Mouse (Mus musculus): ENCODE measurements around the gene Fbxl16. TPM values are rescaled to one million over a fixed set of nuclear protein-coding genes. Genes with fewer than 3 reads are reported as not detected.

The Fbxl16 gene
- polyA plus RNA-seq, 1 experiment from 2014 or later = 2.2 TPM

- no peak overlapping the region; the same call in 1 of the 2 replicates for H3K4me3 ChIP-seq (ENCODE audit: low read length)
- no peak for ATAC-seq
- H3K4me1 ChIP-seq (ENCODE audit: control insufficient read depth, insufficient read depth, low read length) = peaks cover 34% of the 10 kb centered on the region
- no peaks in the 10 kb centered on the region for H3K9me3 ChIP-seq (ENCODE audit: control insufficient read depth, low read length)
- H3K4me2 ChIP-seq (ENCODE audit: low read depth, low read length) = no peak overlapping the region
- no peaks in the 10 kb centered on the region for H3K27me3 ChIP-seq (replicated peaks; ENCODE audit: control insufficient read depth, insufficient read depth, low read length)
- 76% methylated on average over 11 of the region's 11 CpGs for WGBS
- no peak overlapping the region for H3K27ac ChIP-seq (ENCODE audit: low read length)
- H3K36me3 ChIP-seq (ENCODE audit: control insufficient read depth, insufficient read depth, low read length) = no peaks in the 10 kb centered on the region
- peak overlapping the region; percentile 36; the same call in 1 of the 2 replicates for H3K9ac ChIP-seq (ENCODE audit: low read depth, low read length)
Observed at GRCm38 (mm10) chr17:25865288-25865687, 56.4 kb downstream of the Fbxl16 start.

GRCm38 (mm10) chr17:25866172-25866571 is 57.3 kb downstream of the Fbxl16 start:
- no peak overlapping the region for H3K4me2 ChIP-seq (ENCODE audit: low read depth, low read length)
- H3K4me1 ChIP-seq (ENCODE audit: control insufficient read depth, insufficient read depth, low read length) = peaks cover 26% of the 10 kb centered on the region
- WGBS = 84% methylated on average over 3 of the region's 3 CpGs
- no peaks in the 10 kb centered on the region for H3K36me3 ChIP-seq (ENCODE audit: control insufficient read depth, insufficient read depth, low read length)
- 0 out of 2 replicates have a peak overlapping the region, but pooled peaks have one; percentile 2 for H3K9ac ChIP-seq (ENCODE audit: low read depth, low read length)
- no peak overlapping the region for H3K4me3 ChIP-seq (ENCODE audit: low read length)
- H3K27me3 ChIP-seq (replicated peaks; ENCODE audit: control insufficient read depth, insufficient read depth, low read length) = no peaks in the 10 kb centered on the region
- ATAC-seq = no peak
- no peaks in the 10 kb centered on the region for H3K9me3 ChIP-seq (ENCODE audit: control insufficient read depth, low read length)
- no peak overlapping the region for H3K27ac ChIP-seq (ENCODE audit: low read length)

- Histone ChIP-seq H3K4me1 (ENCODE audit: control insufficient read depth, insufficient read depth, low read length) (peaks cover 18% of the 10 kb centered on the region), H3K4me2 (ENCODE audit: low read depth, low read length) (peak overlapping the region; percentile 95), H3K4me3 (ENCODE audit: low read length) (peak overlapping the region; percentile 93), H3K9me3 (ENCODE audit: control insufficient read depth, low read length) (no peaks in the 10 kb centered on the region), H3K27ac (ENCODE audit: low read length) (peak overlapping the region; percentile 89), H3K27me3 (replicated peaks; ENCODE audit: control insufficient read depth, insufficient read depth, low read length) (no peaks in the 10 kb centered on the region), H3K36me3 (ENCODE audit: control insufficient read depth, insufficient read depth, low read length) (no peaks in the 10 kb centered on the region), H3K9ac (ENCODE audit: low read depth, low read length) (peak overlapping the region; percentile 82)
- ATAC-seq = peak; percentile 33; the same call in 1 of the 2 replicates
- 15% methylated on average over 7 of the region's 7 CpGs for WGBS
Observed at GRCm38 (mm10) chr17:25867509-25867835, 58.6 kb downstream of the Fbxl16 start.

GRCm38 (mm10) chr17:25867836-25868600 is 59.1 kb downstream of the Fbxl16 start:
- Histone ChIP-seq H3K27me3 (replicated peaks; ENCODE audit: control insufficient read depth, insufficient read depth, low read length) (no peaks in the 10 kb centered on the region), H3K9me3 (ENCODE audit: control insufficient read depth, low read length) (no peaks in the 10 kb centered on the region), H3K9ac (ENCODE audit: low read depth, low read length) (peak overlapping the region; percentile 82), H3K4me2 (ENCODE audit: low read depth, low read length) (peak overlapping the region; percentile 95), H3K4me3 (ENCODE audit: low read length) (peak overlapping the region; percentile 93), H3K4me1 (ENCODE audit: control insufficient read depth, insufficient read depth, low read length) (peaks cover 16% of the 10 kb centered on the region), H3K27ac (ENCODE audit: low read length) (peak overlapping the region; percentile 89), H3K36me3 (ENCODE audit: control insufficient read depth, insufficient read depth, low read length) (no peaks in the 10 kb centered on the region)
- ATAC-seq = peak; percentile 43
- WGBS = 1% methylated on average over 42 of the region's 42 CpGs

GRCm38 (mm10) chr17:25868601-25869191 is 59.8 kb downstream of the Fbxl16 start, which contains the start of gene Mcrip2:
Mcrip2 (minus strand) TSS chr17:25868764.
- H3K9ac ChIP-seq (ENCODE audit: low read depth, low read length) = peak within 1 kb of the TSS; percentile 82
- peaks cover 16% of the 10 kb centered on the region for H3K4me1 ChIP-seq (ENCODE audit: control insufficient read depth, insufficient read depth, low read length)
- H3K27me3 ChIP-seq (replicated peaks; ENCODE audit: control insufficient read depth, insufficient read depth, low read length) = no peaks in the 10 kb centered on the region
- no peaks in the 10 kb centered on the region for H3K9me3 ChIP-seq (ENCODE audit: control insufficient read depth, low read length)
- peak; percentile 88 for ATAC-seq
- H3K4me2 ChIP-seq (ENCODE audit: low read depth, low read length) = peak within 1 kb of the TSS; percentile 95
- no peaks in the 10 kb centered on the region for H3K36me3 ChIP-seq (ENCODE audit: control insufficient read depth, insufficient read depth, low read length)
- peak within 1 kb of the TSS; percentile 93 for H3K4me3 ChIP-seq (ENCODE audit: low read length)
- peak within 1 kb of the TSS; percentile 89 for H3K27ac ChIP-seq (ENCODE audit: low read length)
- 1% methylated on average over 24 of the region's 24 CpGs for WGBS

- no peaks in the 10 kb centered on the region for H3K27me3 ChIP-seq (replicated peaks; ENCODE audit: control insufficient read depth, insufficient read depth, low read length)
- ATAC-seq = no peak
- H3K27ac ChIP-seq (ENCODE audit: low read length) = no peak overlapping the region
- no peak overlapping the region for H3K4me2 ChIP-seq (ENCODE audit: low read depth, low read length)
- H3K36me3 ChIP-seq (ENCODE audit: control insufficient read depth, insufficient read depth, low read length) = no peaks in the 10 kb centered on the region
- no peak overlapping the region for H3K9ac ChIP-seq (ENCODE audit: low read depth, low read length)
- WGBS = 90% methylated on average over 8 of the region's 8 CpGs
- H3K4me1 ChIP-seq (ENCODE audit: control insufficient read depth, insufficient read depth, low read length) = peaks cover 23% of the 10 kb centered on the region
- H3K9me3 ChIP-seq (ENCODE audit: control insufficient read depth, low read length) = no peaks in the 10 kb centered on the region
- H3K4me3 ChIP-seq (ENCODE audit: low read length) = no peak overlapping the region
Observed at GRCm38 (mm10) chr17:25869498-25869897, 60.6 kb downstream of the Fbxl16 start.

GRCm38 (mm10) chr17:25869954-25870353 is 61.1 kb downstream of the Fbxl16 start:
- WGBS = 81% methylated on average over 2 of the region's 2 CpGs
- H3K27me3 ChIP-seq (replicated peaks; ENCODE audit: control insufficient read depth, insufficient read depth, low read length) = no peaks in the 10 kb centered on the region
- no peaks in the 10 kb centered on the region for H3K36me3 ChIP-seq (ENCODE audit: control insufficient read depth, insufficient read depth, low read length)
- no peak overlapping the region for H3K27ac ChIP-seq (ENCODE audit: low read length)
- H3K4me1 ChIP-seq (ENCODE audit: control insufficient read depth, insufficient read depth, low read length) = peaks cover 23% of the 10 kb centered on the region
- no peak overlapping the region for H3K4me2 ChIP-seq (ENCODE audit: low read depth, low read length)
- no peak for ATAC-seq
- H3K4me3 ChIP-seq (ENCODE audit: low read length) = no peak overlapping the region
- H3K9ac ChIP-seq (ENCODE audit: low read depth, low read length) = no peak overlapping the region
- H3K9me3 ChIP-seq (ENCODE audit: control insufficient read depth, low read length) = no peaks in the 10 kb centered on the region

Small RNAs within 50 kb of the gene (microRNA-seq; reads per million reads assigned to microRNA genes)
- gene Mir3082 (not detected), gene Mir6966 (not detected)

Other genes with a start within 250 kb of the Fbxl16 start
- 3.6 and 4.3 TPM in 2 replicates for gene Sox8, start 238.4 kb upstream of the Fbxl16 start, polyA plus RNA-seq (2015; fragmentation: Nextera tagmentation; extraction: Ambion mirVana)
- gene Lmf1, start 230.0 kb upstream of the Fbxl16 start, polyA plus RNA-seq (2015; fragmentation: Nextera tagmentation; extraction: Ambion mirVana) = 39.1 and 40.6 TPM in 2 replicates
- gene Gng13, start 91.9 kb upstream of the Fbxl16 start, polyA plus RNA-seq (2015; fragmentation: Nextera tagmentation; extraction: Ambion mirVana) = 1.9 TPM in 2 replicates
- gene Chtf18, start 81.7 kb upstream of the Fbxl16 start, polyA plus RNA-seq (2015; fragmentation: Nextera tagmentation; extraction: Ambion mirVana) = 20.6 and 22.7 TPM in 2 replicates
- 15.8 and 19.4 TPM in 2 replicates for gene Rpusd1, start 81.4 kb upstream of the Fbxl16 start, polyA plus RNA-seq (2015; fragmentation: Nextera tagmentation; extraction: Ambion mirVana)
- 0.05 TPM in 2 replicates for gene Mslnl, start 73.0 kb upstream of the Fbxl16 start, polyA plus RNA-seq (2015; fragmentation: Nextera tagmentation; extraction: Ambion mirVana)
- 27.7 and 33.3 TPM in 2 replicates for gene Msln, start 54.7 kb upstream of the Fbxl16 start, polyA plus RNA-seq (2015; fragmentation: Nextera tagmentation; extraction: Ambion mirVana)
- gene Narfl, start 35.3 kb upstream of the Fbxl16 start, polyA plus RNA-seq (2015; fragmentation: Nextera tagmentation; extraction: Ambion mirVana) = 33.6 and 34.6 TPM in 2 replicates
- 36.8 and 41.1 TPM in 2 replicates for gene Haghl, start 23.4 kb upstream of the Fbxl16 start, polyA plus RNA-seq (2015; fragmentation: Nextera tagmentation; extraction: Ambion mirVana)
- gene Ccdc78, start 22.5 kb upstream of the Fbxl16 start, polyA plus RNA-seq (2015; fragmentation: Nextera tagmentation; extraction: Ambion mirVana) = 0.16 and 0.27 TPM in 2 replicates
- 111 and 112 TPM in 2 replicates for gene Fam173a, start 16.2 kb upstream of the Fbxl16 start, polyA plus RNA-seq (2015; fragmentation: Nextera tagmentation; extraction: Ambion mirVana)
- gene AC134908.4, start 13.4 kb upstream of the Fbxl16 start, polyA plus RNA-seq (2015; fragmentation: Nextera tagmentation; extraction: Ambion mirVana) = not detected in 2 replicates
- 34.6 and 37.0 TPM in 2 replicates for gene Metrn, start 11.9 kb upstream of the Fbxl16 start, polyA plus RNA-seq (2015; fragmentation: Nextera tagmentation; extraction: Ambion mirVana)
- gene Wdr24, start 14.5 kb downstream of the Fbxl16 start, polyA plus RNA-seq (2015; fragmentation: Nextera tagmentation; extraction: Ambion mirVana) = 23.4 and 25.5 TPM in 2 replicates
- 50.1 and 50.9 TPM in 2 replicates for gene Jmjd8, start 19.8 kb downstream of the Fbxl16 start, polyA plus RNA-seq (2015; fragmentation: Nextera tagmentation; extraction: Ambion mirVana)
- gene Stub1, start 24.3 kb downstream of the Fbxl16 start, polyA plus RNA-seq (2015; fragmentation: Nextera tagmentation; extraction: Ambion mirVana) = 303 and 321 TPM in 2 replicates
- 1.6 and 2.0 TPM in 2 replicates for gene Rhbdl1, start 28.2 kb downstream of the Fbxl16 start, polyA plus RNA-seq (2015; fragmentation: Nextera tagmentation; extraction: Ambion mirVana)
- 1.4 and 2.3 TPM in 2 replicates for gene Gm20683, start 32.7 kb downstream of the Fbxl16 start, polyA plus RNA-seq (2015; fragmentation: Nextera tagmentation; extraction: Ambion mirVana)
- gene Rhot2, start 35.8 kb downstream of the Fbxl16 start, polyA plus RNA-seq (2015; fragmentation: Nextera tagmentation; extraction: Ambion mirVana) = 21.5 and 23.2 TPM in 2 replicates
- gene Wdr90, start 52.4 kb downstream of the Fbxl16 start, polyA plus RNA-seq (2015; fragmentation: Nextera tagmentation; extraction: Ambion mirVana) = 11.3 and 11.9 TPM in 2 replicates
- gene Mcrip2, start 59.7 kb downstream of the Fbxl16 start, polyA plus RNA-seq (2015; fragmentation: Nextera tagmentation; extraction: Ambion mirVana) = 79.5 and 89.3 TPM in 2 replicates
- gene Mettl26, start 66.0 kb downstream of the Fbxl16 start, polyA plus RNA-seq (2015; fragmentation: Nextera tagmentation; extraction: Ambion mirVana) = 61.0 and 66.9 TPM in 2 replicates
- gene Wfikkn1, start 71.8 kb downstream of the Fbxl16 start, polyA plus RNA-seq (2015; fragmentation: Nextera tagmentation; extraction: Ambion mirVana) = 0.16 and 0.55 TPM in 2 replicates
- 23.2 and 24.3 TPM in 2 replicates for gene Rab40c, start 110.6 kb downstream of the Fbxl16 start, polyA plus RNA-seq (2015; fragmentation: Nextera tagmentation; extraction: Ambion mirVana)
- 57.8 and 59.7 TPM in 2 replicates for gene Pigq, start 135.9 kb downstream of the Fbxl16 start, polyA plus RNA-seq (2015; fragmentation: Nextera tagmentation; extraction: Ambion mirVana)
- 0.73 TPM in 1 of 2 replicates, not detected in the other for gene Nhlrc4, start 135.9 kb downstream of the Fbxl16 start, polyA plus RNA-seq (2015; fragmentation: Nextera tagmentation; extraction: Ambion mirVana)
- 0.21 and 0.22 TPM in 2 replicates for gene A930017K11Rik, start 143.5 kb downstream of the Fbxl16 start, polyA plus RNA-seq (2015; fragmentation: Nextera tagmentation; extraction: Ambion mirVana)
- 22.3 and 24.5 TPM in 2 replicates for gene Capn15, start 176.7 kb downstream of the Fbxl16 start, polyA plus RNA-seq (2015; fragmentation: Nextera tagmentation; extraction: Ambion mirVana)

All from intestine, embryonic 16.5 days (tissue).